ENCODE assay signal across 10 mouse cellular contexts in the genomic region with DNA sequence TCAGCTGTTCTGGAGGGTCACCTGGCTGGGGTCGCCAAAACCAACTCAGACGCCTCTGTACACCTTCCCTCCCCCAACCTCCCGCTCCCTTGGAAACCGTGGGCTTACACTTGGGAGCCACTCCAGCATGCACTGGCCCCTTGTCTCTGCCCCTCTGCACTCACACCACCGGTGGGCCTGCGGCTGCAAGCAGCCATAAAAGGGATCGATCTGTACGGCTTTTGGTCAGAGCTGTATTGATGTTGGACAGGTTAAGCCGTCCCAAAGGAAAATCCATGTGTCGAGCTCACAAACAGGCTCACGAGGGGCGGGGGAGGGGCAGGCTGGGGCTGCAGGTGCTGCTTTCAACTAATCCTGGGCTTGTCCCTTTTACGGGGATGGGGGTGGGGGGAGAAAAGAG. TPM values are rescaled to one million over a fixed set of nuclear protein-coding genes. Genes with fewer than 3 reads are reported as not detected.
A peak's percentile ranks its signal among the peaks of the same experiment; 100 is the strongest.
DNase-seq lines count a peak whose midpoint lies in the region; ATAC-seq and TF ChIP-seq lines count a peak whose summit lies in the region.
"Had no signal": no experiment of that assay in that cellular context is flagged by ENCODE, and none has a peak within 500 bp of the region (broad histone marks: within the 10 kb centered on the region; RNA-seq: fewer than 3 reads in every experiment).

No protein-coding gene starts in this region.

- TF ChIP-seq CTCF in stomach, postnatal 0 days (IDR thresholded peaks at IDR 0.05; ENCODE audit: low read depth), result no peak

- WGBS in heart, embryonic 10.5 days, result 32% methylated on average over 13 of the region's 13 CpGs
- 27% methylated on average over 13 of the region's 13 CpGs for WGBS in stomach, embryonic 15.5 days
- 30% methylated on average over 13 of the region's 13 CpGs for whole genome bisulfite sequencing in stomach, postnatal 0 days
- WGBS in liver, embryonic 15.5 days (ENCODE audit: insufficient replicate concordance), result 57% methylated on average over 13 of the region's 13 CpGs

- no peak overlapping the region for H3K9ac ChIP-seq in stomach, embryonic 15.5 days
- H3K9ac ChIP-seq in stomach, postnatal 0 days (ENCODE audit: low read length), result no peak overlapping the region
- no peak overlapping the region for H3K9ac ChIP-seq in liver, embryonic 15.5 days

- intact Hi-C loops in heart, postnatal 10 days (cut with DNase I), result no loop called here

- H3K4me2 ChIP-seq in stomach, embryonic 15.5 days, result peak overlapping the region; percentile 21; the same call in 1 of the 2 replicates
- no peak overlapping the region for H3K4me2 ChIP-seq in stomach, postnatal 0 days (replicated peaks; ENCODE audit: low read depth)
- peak overlapping the region; percentile 32; the same call in 1 of the 2 replicates for H3K4me2 ChIP-seq in liver, embryonic 15.5 days

- H3K27me3 ChIP-seq in heart, embryonic 10.5 days (ENCODE audit: insufficient read depth, poor library complexity, severe bottlenecking), result no peaks in the 10 kb centered on the region
- no peaks in the 10 kb centered on the region for H3K27me3 ChIP-seq in stomach, embryonic 15.5 days (replicated peaks)
- H3K27me3 ChIP-seq in stomach, postnatal 0 days (ENCODE audit: control insufficient read depth, insufficient read depth, low read length), result no peaks in the 10 kb centered on the region
- H3K27me3 ChIP-seq in liver, embryonic 15.5 days, result no peaks in the 10 kb centered on the region

- H3K4me3 ChIP-seq in heart, embryonic 10.5 days, result peak overlapping the region; percentile 1; the same call in 1 of the 2 replicates
- H3K4me3 ChIP-seq in stomach, embryonic 15.5 days (replicated peaks), result no peak overlapping the region
- no peak overlapping the region for H3K4me3 ChIP-seq in stomach, postnatal 0 days (ENCODE audit: low read depth, low read length)
- no peak overlapping the region for H3K4me3 ChIP-seq in liver, embryonic 15.5 days (replicated peaks)

- no peaks in the 10 kb centered on the region for H3K36me3 ChIP-seq in heart, embryonic 10.5 days
- no peaks in the 10 kb centered on the region for H3K36me3 ChIP-seq in stomach, embryonic 15.5 days
- H3K36me3 ChIP-seq in stomach, postnatal 0 days (ENCODE audit: control insufficient read depth, insufficient read depth, low read length), result no peaks in the 10 kb centered on the region
- peaks cover 21% of the 10 kb centered on the region for H3K36me3 ChIP-seq in liver, embryonic 15.5 days (replicated peaks)

- DNase-seq in heart, embryonic 10.5 days (ENCODE audit: low spot score), result no peak
- no peak for DNase-seq in heart, postnatal 10 days
- no peak for DNase-seq in stomach, postnatal 0 days (ENCODE audit: low spot score)
- DNase-seq in thymus, postnatal 36 days, result peak; percentile 48 to 62
- DNase-seq in cerebellum, postnatal 10 days, result no peak
- DNase-seq in kidney, adult 18-20 months, result no peak

- H3K27ac ChIP-seq in heart, embryonic 10.5 days, result peak overlapping the region; percentile 23; the same call in 1 of the 2 replicates
- peak overlapping the region; percentile 1 for H3K27ac ChIP-seq in stomach, embryonic 15.5 days
- no peak overlapping the region for H3K27ac ChIP-seq in stomach, postnatal 0 days (replicated peaks)
- H3K27ac ChIP-seq in liver, embryonic 15.5 days (replicated peaks), result peak overlapping the region; percentile 66; the same call in 1 of the 2 replicates

- no peaks in the 10 kb centered on the region for H3K9me3 ChIP-seq in heart, embryonic 10.5 days
- no peaks in the 10 kb centered on the region for H3K9me3 ChIP-seq in stomach, embryonic 15.5 days
- no peaks in the 10 kb centered on the region for H3K9me3 ChIP-seq in stomach, postnatal 0 days (ENCODE audit: control insufficient read depth, low read length)
- no peaks in the 10 kb centered on the region for H3K9me3 ChIP-seq in liver, embryonic 15.5 days (replicated peaks)

- ATAC-seq in stomach, embryonic 15.5 days (ENCODE audit: insufficient read depth, low FRiP score, low read depth), result no peak
- ATAC-seq in stomach, postnatal 0 days (ENCODE audit: low FRiP score, low TSS enrichment), result no peak
- no peak for ATAC-seq in liver, embryonic 15.5 days (ENCODE audit: insufficient read depth)
- ATAC-seq: activated CD4-positive, CD25-positive, alpha-beta regulatory T cell, adult 4 months; inflammation-experienced regulatory T-cells, adult 6 months had no signal

- peaks cover 89% of the 10 kb centered on the region for H3K4me1 ChIP-seq in heart, embryonic 10.5 days
- peaks cover 74% of the 10 kb centered on the region for H3K4me1 ChIP-seq in stomach, embryonic 15.5 days
- peaks cover 11% of the 10 kb centered on the region; the same call in 1 of the 2 replicates for H3K4me1 ChIP-seq in stomach, postnatal 0 days (replicated peaks; ENCODE audit: control insufficient read depth, insufficient read depth)
- H3K4me1 ChIP-seq in liver, embryonic 15.5 days (replicated peaks), result peaks cover 99% of the 10 kb centered on the region

- TF ChIP-seq EP300 in stomach, postnatal 0 days (optimal IDR thresholded peaks at IDR 0.05), result no peak

RNA-seq across cellular contexts. Expression of gene Gins2, which starts 46.1 kb away (rescaled TPM):
- 106 and 125 TPM in 2 replicates for polyA plus RNA-seq in heart, embryonic 10.5 days (2016; fragmentation: Nextera tagmentation; extraction: Ambion mirVana)
- 10 to 100 TPM; 14.6 to 15.2 TPM for total RNA-seq in heart, postnatal 10 days (2021)
- polyA plus RNA-seq in stomach, embryonic 15.5 days (2015; fragmentation: Nextera tagmentation; extraction: Ambion mirVana), result 88.1 and 94.7 TPM in 2 replicates
- 31.0 and 35.5 TPM in 2 replicates for polyA plus RNA-seq in stomach, postnatal 0 days (2015; fragmentation: Nextera tagmentation; extraction: Ambion mirVana)
- polyA plus RNA-seq in liver, embryonic 15.5 days (2015; fragmentation: Nextera tagmentation; extraction: Ambion mirVana), result 50.1 and 52.3 TPM in 2 replicates

Comparison
In these comparisons a context has a peak if more than half of its experiments do, and no peak if none do; other contexts are left out.
1. DNase-seq: peak in thymus, postnatal 36 days (2 of 2); none in heart, embryonic 10.5 days (single experiment), heart, postnatal 10 days (0 of 2), stomach, postnatal 0 days (single experiment), cerebellum, postnatal 10 days (0 of 2) and kidney, adult 18-20 months (single experiment).